Comparison of ENCODE assay signal across 12 mouse cellular contexts in genomic region chr12:100989780-100990288, GRCm38 (mm10). TPM values are rescaled to one million over a fixed set of nuclear protein-coding genes. Genes with fewer than 3 reads are reported as not detected.
DNase-seq lines count a peak whose midpoint lies in the region; ATAC-seq and TF ChIP-seq lines count a peak whose summit lies in the region.
"Had no signal": no experiment of that assay in that cellular context is flagged by ENCODE, and none has a peak within 500 bp of the region (broad histone marks: within the 10 kb centered on the region; RNA-seq: fewer than 3 reads in every experiment).

No protein-coding gene starts in this region.

- no peak; the same call in 1 of the 2 replicates for ATAC-seq in hindbrain, embryonic 13.5 days (ENCODE audit: low FRiP score)
- ATAC-seq in midbrain, embryonic 13.5 days, result peak; percentile 41
- ATAC-seq: inflammation-experienced regulatory T-cells, adult 6 months had no signal

- TF ChIP-seq POLR2A in cortical plate, adult 2 months (IDR thresholded peaks at IDR 0.05; ENCODE audit: extremely low read depth, insufficient read depth, low read length), result no peak

- peak overlapping the region; percentile 87 for H3K27ac ChIP-seq in left cerebral cortex, adult 2 months
- H3K27ac ChIP-seq in cortical plate, adult 2 months (ENCODE audit: insufficient read depth, low read length), result peak overlapping the region; percentile 69
- peak overlapping the region; percentile 79 for H3K27ac ChIP-seq in hindbrain, embryonic 13.5 days
- peak overlapping the region; percentile 74 for H3K27ac ChIP-seq in midbrain, embryonic 13.5 days
- H3K27ac ChIP-seq: heart, adult 2 months; liver, embryonic 13.5 days had no signal

- H3K27me3 ChIP-seq in hindbrain, embryonic 13.5 days, result peaks cover 6% of the 10 kb centered on the region; the same call in 1 of the 2 replicates
- H3K27me3 ChIP-seq in midbrain, embryonic 13.5 days, result no peaks in the 10 kb centered on the region
- H3K27me3 ChIP-seq: liver, embryonic 13.5 days had no signal

- H3K4me1 ChIP-seq in cortical plate, adult 2 months (ENCODE audit: control insufficient read depth, insufficient read depth, low read length), result peaks cover 26% of the 10 kb centered on the region
- H3K4me1 ChIP-seq in hindbrain, embryonic 13.5 days (replicated peaks), result peaks cover 59% of the 10 kb centered on the region
- H3K4me1 ChIP-seq in midbrain, embryonic 13.5 days (replicated peaks), result peaks cover 55% of the 10 kb centered on the region

- DNase-seq in left cerebral cortex, adult 2 months (ENCODE audit: extremely low spot score in 1 of 2, low spot score in 2 of 2), result no peak
- no peak for DNase-seq in left cerebral cortex, postnatal 4 days
- DNase-seq in thymus, adult 18-20 months, result no peak
- no peak for DNase-seq in heart, adult 11 months
- no peak for DNase-seq in gastrocnemius, postnatal 4 days (ENCODE audit: low spot score in 2 of 2)
- DNase-seq: adrenal gland, postnatal 14 days; heart, adult 2 months; liver, embryonic 13.5 days had no signal

- TF ChIP-seq CTCF in left cerebral cortex, adult 2 months (IDR thresholded peaks at IDR 0.05), result no peak
- no peak for TF ChIP-seq CTCF in cortical plate, adult 2 months (IDR thresholded peaks at IDR 0.05; ENCODE audit: extremely low read depth, insufficient read depth, low read length)

- H3K9ac ChIP-seq in hindbrain, embryonic 13.5 days, result no peak overlapping the region
- H3K9ac ChIP-seq in midbrain, embryonic 13.5 days (replicated peaks), result no peak overlapping the region
- H3K9ac ChIP-seq: liver, embryonic 13.5 days had no signal

- no peaks in the 10 kb centered on the region for H3K9me3 ChIP-seq in hindbrain, embryonic 13.5 days
- no peaks in the 10 kb centered on the region for H3K9me3 ChIP-seq in midbrain, embryonic 13.5 days
- H3K9me3 ChIP-seq: liver, embryonic 13.5 days had no signal

- no peaks in the 10 kb centered on the region for H3K36me3 ChIP-seq in hindbrain, embryonic 13.5 days
- H3K36me3 ChIP-seq in midbrain, embryonic 13.5 days, result no peaks in the 10 kb centered on the region
- H3K36me3 ChIP-seq: liver, embryonic 13.5 days had no signal

- no peak overlapping the region for H3K4me2 ChIP-seq in hindbrain, embryonic 13.5 days
- H3K4me2 ChIP-seq in midbrain, embryonic 13.5 days (replicated peaks), result no peak overlapping the region
- H3K4me2 ChIP-seq: liver, embryonic 13.5 days had no signal

- 58% methylated on average over 4 of the region's 4 CpGs for WGBS in hindbrain, embryonic 13.5 days
- 49% methylated on average over 4 of the region's 4 CpGs for WGBS in midbrain, embryonic 13.5 days

- intact Hi-C loops in left cerebral cortex, adult 2 months (cut with DNase I), result loop anchor here (2.0 kb wide), 1 partner anchor 37 kb away; no protein-coding TSS in a partner anchor
- intact Hi-C loops in left cerebral cortex, postnatal 4 days (cut with DNase I), result no loop called here

- no peak overlapping the region for H3K4me3 ChIP-seq in left cerebral cortex, adult 2 months
- no peak overlapping the region for H3K4me3 ChIP-seq in cortical plate, adult 2 months (ENCODE audit: insufficient read depth, low read length)
- H3K4me3 ChIP-seq in hindbrain, embryonic 13.5 days, result no peak overlapping the region
- H3K4me3 ChIP-seq in midbrain, embryonic 13.5 days (replicated peaks), result no peak overlapping the region
- H3K4me3 ChIP-seq: heart, adult 2 months; liver, embryonic 13.5 days had no signal

RNA-seq across cellular contexts. Expression of gene Ccdc88c, which starts 39.0 kb away (rescaled TPM):
- 10 to 100 TPM; 23.2 to 30.1 TPM for total RNA-seq in left cerebral cortex, adult 2 months (2021)
- total RNA-seq in left cerebral cortex, postnatal 4 days (2021), result 10 to 100 TPM; 35.9 to 40.3 TPM
- 19.1 and 20.9 TPM in 2 replicates for polyA plus RNA-seq in cortical plate, adult 2 months (2012; rRNA removed)
- polyA plus RNA-seq in hindbrain, embryonic 13.5 days (2015; fragmentation: Nextera tagmentation; extraction: Ambion mirVana), result 12.9 and 13.8 TPM in 2 replicates
- 15.6 and 16.5 TPM in 2 replicates for polyA plus RNA-seq in midbrain, embryonic 13.5 days (2015; fragmentation: Nextera tagmentation; extraction: Ambion mirVana)
- 10 to 100 TPM; 51.1 to 57.3 TPM for total RNA-seq in gastrocnemius, postnatal 4 days (2021)
